Mouse (Mus musculus) frontal cortex, adult (tissue): ENCODE data around the gene Nsg1.
A peak's percentile ranks its signal among the peaks of the same experiment; 100 is the strongest.

ENCODE experiments used
- ATAC-seq: cut with Nextera tagmentation; 2 replicates; pipeline ENCODE4 v1.9.2; 2017; ENCODE audit warnings: mild to moderate bottlenecking, moderate library complexity, mixed read lengths; ENCODE audit not compliant: low TSS enrichment

The Nsg1 gene

GRCm38 (mm10) chr5:38159634-38160413 lies at the start of gene Nsg1:
Gene Nsg1 (minus strand): TSS chr5:38159907.
- peak; percentile 29 for ATAC-seq

GRCm38 (mm10) chr5:38208985-38209384 lies 49.3 kb upstream of the Nsg1 start:
- no peak for ATAC-seq

GRCm38 (mm10) chr5:38205303-38205726 lies 45.6 kb upstream of the Nsg1 start:
- peak; percentile 71 for ATAC-seq

DNA sequence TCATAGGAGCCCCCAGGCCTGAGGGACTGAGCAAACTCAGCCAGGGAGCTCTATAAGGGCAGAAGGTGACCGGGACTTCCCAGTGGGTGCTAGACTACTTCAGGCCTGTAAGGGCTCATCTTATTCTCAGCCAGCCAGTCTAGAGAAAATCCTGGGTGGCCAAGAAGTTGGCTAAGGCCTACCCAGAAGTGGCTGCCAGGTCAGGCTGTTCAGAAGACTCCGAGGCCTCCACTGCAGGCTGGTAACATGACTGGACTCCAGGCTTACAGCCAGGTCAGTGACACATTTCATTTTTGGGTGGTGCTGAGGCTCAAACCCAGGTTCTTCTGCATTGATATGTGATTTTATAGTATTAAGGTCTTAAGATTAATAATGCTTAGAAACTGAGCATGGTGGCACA lies 40.0 kb upstream of the Nsg1 start:
- no peak for ATAC-seq

DNA sequence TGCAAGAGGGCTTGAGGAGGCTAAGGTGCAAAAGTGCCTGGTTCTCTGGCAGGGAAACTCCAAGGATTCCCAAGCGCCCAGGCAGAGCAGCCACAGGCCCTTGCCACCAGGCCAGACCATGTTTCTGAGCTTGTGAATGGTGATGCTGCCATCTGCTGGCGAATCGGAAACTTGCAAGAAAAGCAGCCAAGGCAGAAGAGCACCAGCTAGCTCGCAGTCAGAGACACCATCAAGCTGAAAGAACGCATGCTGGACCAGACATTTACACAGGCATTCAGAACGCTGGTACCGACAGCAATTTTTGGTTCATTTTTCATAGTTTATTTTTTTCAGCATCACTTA lies 37.7 kb upstream of the Nsg1 start:
- ATAC-seq = peak; percentile 86

GRCm38 (mm10) chr5:38196821-38197481 lies 37.2 kb upstream of the Nsg1 start:
- no peak for ATAC-seq

DNA sequence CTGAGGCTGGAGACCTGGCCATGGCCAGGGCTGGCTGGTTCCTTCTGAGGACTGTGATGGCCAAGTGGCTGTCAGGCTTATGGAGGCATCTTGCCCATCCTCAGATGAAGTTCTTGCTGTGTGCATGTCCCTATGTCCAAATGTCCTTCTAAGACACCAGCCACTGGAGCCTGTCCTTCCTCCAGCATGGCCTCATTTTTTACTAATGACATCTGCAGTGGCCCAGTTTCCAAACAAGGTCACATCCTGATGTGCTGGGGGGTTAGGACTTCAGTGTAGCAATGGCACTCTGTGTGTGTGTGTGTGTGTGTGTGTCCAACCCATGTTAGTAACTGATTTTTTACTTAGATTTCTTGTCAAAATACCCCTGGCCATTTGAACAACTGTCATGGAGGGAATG lies 36.2 kb upstream of the Nsg1 start:
- no peak for ATAC-seq

- no peak for ATAC-seq
Measured at GRCm38 (mm10) chr5:38194946-38195345, 35.2 kb upstream of the Nsg1 start.

DNA sequence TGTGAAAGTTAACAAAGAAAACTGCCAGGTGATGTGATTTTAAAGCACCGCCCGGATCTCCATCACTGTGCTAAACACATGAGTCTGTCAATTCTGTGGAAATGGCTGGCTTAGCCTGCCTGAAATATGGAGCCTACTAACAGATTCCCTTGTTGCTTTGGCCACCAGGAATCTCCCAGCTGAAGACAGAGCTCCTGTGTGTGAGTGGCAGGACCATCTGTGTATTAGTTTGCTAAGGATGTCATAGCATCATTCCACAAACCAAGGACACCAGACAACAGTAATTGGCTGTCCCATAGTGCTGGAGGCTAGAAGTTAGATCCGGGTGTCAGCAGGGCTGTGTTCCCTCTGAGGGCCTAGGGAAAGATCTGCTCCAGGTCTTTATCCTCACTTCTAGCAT lies 31.2 kb upstream of the Nsg1 start:
- ATAC-seq = no peak

DNA sequence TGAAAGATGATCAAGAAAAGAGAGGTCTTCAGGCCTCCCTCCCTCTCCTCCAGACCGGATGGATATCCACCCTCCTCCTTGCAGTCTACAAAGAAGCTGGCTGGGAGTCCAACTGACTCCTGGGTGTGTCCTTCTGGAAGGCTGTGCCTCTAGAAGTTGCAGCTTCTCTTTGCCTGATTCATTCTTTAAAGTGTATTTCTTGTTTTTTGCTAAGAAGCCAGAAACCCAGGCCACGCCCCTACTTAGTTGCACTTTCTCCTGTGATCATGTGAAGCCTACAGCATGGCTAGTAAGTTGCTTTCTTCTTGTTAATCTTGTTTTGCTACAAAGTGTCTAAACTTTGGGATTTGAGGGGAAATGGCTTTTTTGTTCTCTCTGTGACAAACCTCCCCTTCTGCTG lies 27.3 kb upstream of the Nsg1 start:
- no peak for ATAC-seq

GRCm38 (mm10) chr5:38184688-38185285 lies 25.1 kb upstream of the Nsg1 start:
- ATAC-seq = no peak

DNA sequence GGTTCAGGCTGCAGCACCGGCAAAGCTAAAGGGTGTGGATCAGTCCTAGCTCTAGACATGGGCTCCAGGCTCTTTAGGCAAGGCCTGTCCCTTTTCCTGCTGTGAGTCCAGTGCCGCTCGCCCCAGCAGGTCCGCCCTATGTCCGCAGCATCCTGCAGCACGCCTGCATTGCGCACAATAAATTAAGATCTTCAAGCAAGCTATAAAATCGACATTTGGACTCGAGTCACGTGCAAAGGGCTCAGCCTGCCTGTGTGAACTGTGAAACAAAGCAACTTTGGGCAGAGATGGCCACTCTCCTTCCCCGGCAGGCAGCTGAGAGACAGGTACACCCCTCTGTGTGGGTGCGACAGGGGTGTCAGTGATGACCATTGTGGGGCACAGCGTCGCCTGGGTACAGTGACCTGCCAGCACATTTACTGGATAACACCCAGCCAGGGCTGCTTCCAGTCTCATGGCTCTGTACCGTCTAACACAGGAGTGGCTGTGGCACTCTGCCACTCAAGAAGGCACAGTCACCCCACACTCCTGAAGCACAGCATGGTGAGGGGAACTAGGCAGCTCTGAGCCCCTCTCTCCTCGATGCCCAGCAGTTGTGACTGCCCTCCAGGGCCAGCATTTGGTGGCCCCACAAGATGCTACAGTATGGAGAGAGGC lies 14.7 kb upstream of the Nsg1 start:
- ATAC-seq = no peak

GRCm38 (mm10) chr5:38173766-38174165 lies 14.1 kb upstream of the Nsg1 start:
- no peak for ATAC-seq

DNA sequence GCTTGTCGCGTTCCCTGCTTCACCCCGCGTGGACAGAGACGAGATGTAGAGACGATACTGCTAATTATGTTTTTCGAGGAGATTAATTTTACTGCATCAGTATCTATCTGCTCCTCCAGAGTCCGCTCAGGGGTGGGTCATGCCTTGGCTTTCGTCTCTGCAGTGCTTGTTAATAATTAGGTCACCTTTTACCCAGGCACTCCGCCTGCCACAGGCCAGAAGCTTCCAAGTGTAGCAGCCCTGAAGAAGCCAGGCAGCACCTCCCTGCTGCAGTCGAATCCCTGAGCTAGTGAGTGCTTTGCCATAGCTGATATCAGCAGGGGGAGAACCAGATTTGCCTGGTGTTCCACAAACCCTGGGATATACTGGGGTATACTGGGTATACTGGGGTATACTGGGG lies 8.8 kb upstream of the Nsg1 start:
- no peak for ATAC-seq

DNA sequence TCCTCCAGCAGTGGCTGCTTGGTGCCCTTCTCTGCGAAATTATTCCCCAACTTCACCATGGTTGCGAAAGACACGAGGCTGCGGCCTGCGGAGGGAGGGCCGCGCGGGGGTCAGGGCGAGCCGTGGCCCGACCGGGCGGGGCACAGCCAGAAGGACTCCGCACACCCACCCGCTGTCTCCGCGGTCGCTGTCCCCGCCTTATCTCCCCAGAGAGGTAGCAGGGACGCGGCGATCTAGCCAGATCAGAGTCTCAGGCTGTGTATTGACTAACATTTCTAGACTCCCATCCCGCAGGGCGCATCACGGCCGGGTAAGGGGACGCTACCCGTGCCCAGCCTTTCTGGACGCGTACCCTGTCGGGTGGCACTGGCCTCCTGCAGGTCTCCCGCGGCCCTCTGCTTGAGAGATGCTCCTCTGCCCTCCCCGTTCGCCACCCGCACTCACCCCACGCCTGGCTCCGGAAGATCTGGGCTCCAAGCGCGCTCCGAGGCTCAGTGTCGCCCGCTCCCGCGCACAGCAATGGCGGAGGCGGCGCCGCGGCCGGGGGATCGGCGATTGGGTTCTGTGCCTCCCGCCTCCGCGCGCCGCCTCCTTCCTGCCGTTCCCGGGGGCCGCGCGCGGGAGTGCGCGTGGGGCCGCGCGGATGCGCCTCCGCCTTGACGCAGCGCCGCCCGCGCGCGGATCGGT lies 617 bp downstream of the Nsg1 start:
- peak; percentile 58 for ATAC-seq

GRCm38 (mm10) chr5:38158501-38158946 lies 1.2 kb downstream of the Nsg1 start:
- peak; percentile 45 for ATAC-seq

DNA sequence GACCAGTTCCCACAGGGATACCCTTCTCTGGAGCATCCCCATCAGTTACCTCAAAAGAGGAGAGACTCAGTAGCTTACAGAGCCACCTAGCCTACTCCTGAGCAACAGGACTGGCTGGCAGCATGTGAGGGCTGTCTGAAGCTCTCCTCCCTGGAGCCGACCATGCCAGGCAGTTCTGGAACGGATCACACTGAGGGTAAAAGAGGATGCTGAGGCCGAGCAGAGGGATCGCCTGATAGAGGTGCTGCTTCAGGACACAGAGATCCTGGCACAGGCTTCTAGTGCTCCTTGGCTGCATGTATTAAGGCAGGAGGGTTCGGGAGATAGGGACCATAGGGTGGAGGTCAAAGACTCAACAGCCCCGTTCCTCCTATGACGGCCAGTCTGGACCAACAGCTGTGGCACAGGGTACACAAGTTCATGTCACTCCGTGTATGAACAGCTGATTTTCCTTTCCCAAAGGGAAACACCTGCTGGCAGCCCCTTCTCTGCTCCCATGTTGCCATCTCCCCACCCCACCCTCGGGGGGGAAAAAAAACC lies 2.2 kb downstream of the Nsg1 start:
- no peak; the same call in 1 of the 2 replicates for ATAC-seq

GRCm38 (mm10) chr5:38153636-38154035 lies 6.1 kb downstream of the Nsg1 start:
- no peak for ATAC-seq

GRCm38 (mm10) chr5:38152201-38153108 lies 7.3 kb downstream of the Nsg1 start:
- peak; percentile 14; the same call in 1 of the 2 replicates for ATAC-seq

- ATAC-seq = peak; percentile 82
Measured at GRCm38 (mm10) chr5:38151264-38151663, 8.4 kb downstream of the Nsg1 start.
